23 mouse cellular contexts compared by ENCODE assay signal in genomic region chr4:86407200-86407527, GRCm38 (mm10).
DNase-seq lines count a peak whose midpoint lies in the region; ATAC-seq and TF ChIP-seq lines count a peak whose summit lies in the region.
"Had no signal": no experiment of that assay in that cellular context is flagged by ENCODE, and none has a peak within 500 bp of the region (broad histone marks: within the 10 kb centered on the region; RNA-seq: fewer than 3 reads in every experiment).

No protein-coding gene starts in this region.

- H3K4me3 ChIP-seq in kidney, embryonic 14.5 days (ENCODE audit: low read length) = no peak overlapping the region
- H3K4me3 ChIP-seq in kidney, adult 2 months (ENCODE audit: insufficient read depth, low read depth, low read length) = no peak overlapping the region
- no peak overlapping the region for H3K4me3 ChIP-seq in stomach, embryonic 15.5 days (replicated peaks)
- no peak overlapping the region for H3K4me3 ChIP-seq in stomach, postnatal 0 days (ENCODE audit: low read depth, low read length)
- H3K4me3 ChIP-seq in limb, embryonic 11.5 days (ENCODE audit: low read depth, low read length) = no peak overlapping the region
- no peak overlapping the region for H3K4me3 ChIP-seq in neural tube, embryonic 11.5 days (ENCODE audit: low read depth, low read length)
- H3K4me3 ChIP-seq: heart, embryonic 10.5 days; hindbrain, embryonic 13.5 days had no signal

- peaks cover 18% of the 10 kb centered on the region for H3K4me1 ChIP-seq in kidney, embryonic 14.5 days (ENCODE audit: control insufficient read depth, insufficient read depth, low read length)
- H3K4me1 ChIP-seq in kidney, adult 2 months (ENCODE audit: control insufficient read depth, insufficient read depth, low read length) = no peaks in the 10 kb centered on the region
- H3K4me1 ChIP-seq in stomach, embryonic 15.5 days = peaks cover 17% of the 10 kb centered on the region; the same call in 1 of the 2 replicates
- H3K4me1 ChIP-seq in stomach, postnatal 0 days (replicated peaks; ENCODE audit: control insufficient read depth, insufficient read depth) = no peaks in the 10 kb centered on the region
- peaks cover 15% of the 10 kb centered on the region for H3K4me1 ChIP-seq in limb, embryonic 11.5 days (ENCODE audit: control insufficient read depth, insufficient read depth, low read length)
- peaks cover 9% of the 10 kb centered on the region for H3K4me1 ChIP-seq in neural tube, embryonic 11.5 days (ENCODE audit: control insufficient read depth, insufficient read depth, low read length)

- ATAC-seq in kidney, embryonic 14.5 days (ENCODE audit: low FRiP score, low TSS enrichment) = peak; percentile 63
- ATAC-seq in stomach, embryonic 15.5 days (ENCODE audit: insufficient read depth, low FRiP score, low read depth) = no peak
- no peak for ATAC-seq in stomach, postnatal 0 days (ENCODE audit: low FRiP score, low TSS enrichment)
- ATAC-seq in limb, embryonic 11.5 days (ENCODE audit: insufficient number of reproducible peaks, low FRiP score, low TSS enrichment, low read depth) = peak; percentile 54; the same call in 1 of the 2 replicates
- no peak for ATAC-seq in neural tube, embryonic 11.5 days (ENCODE audit: insufficient read depth, low FRiP score, low TSS enrichment)
- ATAC-seq: activated CD4-positive, CD25-positive, alpha-beta regulatory T cell, adult 4 months; midbrain, embryonic 16.5 days had no signal

- H3K36me3 ChIP-seq in kidney, embryonic 14.5 days (ENCODE audit: control insufficient read depth, insufficient read depth, low read length) = no peaks in the 10 kb centered on the region
- H3K36me3 ChIP-seq in kidney, adult 2 months (ENCODE audit: control insufficient read depth, insufficient read depth, low read length) = no peaks in the 10 kb centered on the region
- no peaks in the 10 kb centered on the region for H3K36me3 ChIP-seq in stomach, embryonic 15.5 days
- no peaks in the 10 kb centered on the region for H3K36me3 ChIP-seq in stomach, postnatal 0 days (ENCODE audit: control insufficient read depth, insufficient read depth, low read length)
- no peaks in the 10 kb centered on the region for H3K36me3 ChIP-seq in limb, embryonic 11.5 days (ENCODE audit: control insufficient read depth, insufficient read depth, low read length)
- no peaks in the 10 kb centered on the region for H3K36me3 ChIP-seq in neural tube, embryonic 11.5 days (ENCODE audit: control insufficient read depth, insufficient read depth, low read length)
- H3K36me3 ChIP-seq: heart, embryonic 10.5 days; hindbrain, embryonic 13.5 days had no signal

- TF ChIP-seq POLR2A in kidney, adult 2 months (IDR thresholded peaks at IDR 0.05; ENCODE audit: low read depth, low read length) = no peak

- TF ChIP-seq EP300 in stomach, postnatal 0 days (optimal IDR thresholded peaks at IDR 0.05) = no peak

- peak overlapping the region; percentile 53; the same call in 1 of the 2 replicates for H3K27ac ChIP-seq in kidney, embryonic 14.5 days (ENCODE audit: low read depth, low read length)
- no peak overlapping the region for H3K27ac ChIP-seq in kidney, adult 2 months (ENCODE audit: insufficient read depth, low read depth, low read length)
- H3K27ac ChIP-seq in stomach, embryonic 15.5 days = 0 out of 2 replicates have a peak overlapping the region, but pooled peaks have one; percentile 21
- no peak overlapping the region for H3K27ac ChIP-seq in stomach, postnatal 0 days (replicated peaks)
- H3K27ac ChIP-seq in limb, embryonic 11.5 days (replicated peaks; ENCODE audit: low read depth, low read length) = no peak overlapping the region; the same call in 1 of the 2 replicates
- H3K27ac ChIP-seq in neural tube, embryonic 11.5 days (ENCODE audit: low read depth, low read length) = 0 out of 2 replicates have a peak overlapping the region, but pooled peaks have one; percentile 63
- H3K27ac ChIP-seq: heart, embryonic 10.5 days; hindbrain, embryonic 13.5 days; kidney, postnatal 0 days; liver, embryonic 14.5 days had no signal

- H3K9ac ChIP-seq in kidney, embryonic 14.5 days (ENCODE audit: low read depth, low read length) = no peak overlapping the region
- H3K9ac ChIP-seq in stomach, embryonic 15.5 days = no peak overlapping the region
- H3K9ac ChIP-seq in stomach, postnatal 0 days (ENCODE audit: low read length) = no peak overlapping the region
- no peak overlapping the region for H3K9ac ChIP-seq in limb, embryonic 11.5 days (ENCODE audit: low read length)
- H3K9ac ChIP-seq in neural tube, embryonic 11.5 days (ENCODE audit: low read length) = no peak overlapping the region
- H3K9ac ChIP-seq: hindbrain, embryonic 13.5 days; liver, embryonic 14.5 days had no signal

- DNase-seq in kidney, adult 2 months = no peak
- no peak for DNase-seq in stomach, postnatal 0 days (ENCODE audit: low spot score)
- no peak for DNase-seq in limb, embryonic 11.5 days (ENCODE audit: low spot score)
- no peak for DNase-seq in neural tube, embryonic 11.5 days (ENCODE audit: low spot score)
- DNase-seq in T-cell, adult 2 months (ENCODE audit: low spot score) = no peak
- no peak for DNase-seq in cerebellum, adult 18-20 months
- DNase-seq: adrenal gland, postnatal 10 days; cerebellum, adult 2 months; cerebellum, postnatal 25 days; heart, postnatal 36 days; left cerebral cortex, postnatal 4 days; lung, postnatal 4 days; right cerebral cortex, postnatal 14 days; spleen, adult 18-20 months; thymus, postnatal 25 days had no signal

- no peaks in the 10 kb centered on the region for H3K27me3 ChIP-seq in kidney, embryonic 14.5 days (ENCODE audit: control insufficient read depth, insufficient read depth, low read length)
- H3K27me3 ChIP-seq in kidney, adult 2 months (replicated peaks; ENCODE audit: control insufficient read depth, insufficient read depth, low read length) = no peaks in the 10 kb centered on the region
- no peaks in the 10 kb centered on the region for H3K27me3 ChIP-seq in stomach, embryonic 15.5 days (replicated peaks)
- H3K27me3 ChIP-seq in stomach, postnatal 0 days (ENCODE audit: control insufficient read depth, insufficient read depth, low read length) = no peaks in the 10 kb centered on the region
- H3K27me3 ChIP-seq in limb, embryonic 11.5 days (ENCODE audit: control insufficient read depth, insufficient read depth, low read length) = no peaks in the 10 kb centered on the region
- H3K27me3 ChIP-seq in neural tube, embryonic 11.5 days (ENCODE audit: control insufficient read depth, insufficient read depth, low read length) = no peaks in the 10 kb centered on the region
- H3K27me3 ChIP-seq: hindbrain, embryonic 13.5 days had no signal

- 38% methylated on average over 3 of the region's 3 CpGs for WGBS in kidney, embryonic 14.5 days
- WGBS in kidney, adult 2 months = 62% methylated on average over 3 of the region's 3 CpGs
- whole genome bisulfite sequencing in stomach, embryonic 15.5 days = 64% methylated on average over 3 of the region's 3 CpGs
- 70% methylated on average over 3 of the region's 3 CpGs for WGBS in stomach, postnatal 0 days
- WGBS in limb, embryonic 11.5 days = 51% methylated on average over 3 of the region's 3 CpGs
- WGBS in neural tube, embryonic 11.5 days = 64% methylated on average over 3 of the region's 3 CpGs

- no peak for TF ChIP-seq CTCF in kidney, adult 2 months (conservative IDR thresholded peaks at IDR 0.05; ENCODE audit: insufficient read depth, insufficient read length, low read depth, low read length)
- no peak for TF ChIP-seq CTCF in stomach, postnatal 0 days (IDR thresholded peaks at IDR 0.05; ENCODE audit: low read depth)

- H3K9me3 ChIP-seq in kidney, embryonic 14.5 days (ENCODE audit: control insufficient read depth, low read length) = no peaks in the 10 kb centered on the region
- H3K9me3 ChIP-seq in stomach, embryonic 15.5 days = no peaks in the 10 kb centered on the region
- no peaks in the 10 kb centered on the region for H3K9me3 ChIP-seq in stomach, postnatal 0 days (ENCODE audit: control insufficient read depth, low read length)
- no peaks in the 10 kb centered on the region for H3K9me3 ChIP-seq in limb, embryonic 11.5 days (ENCODE audit: control insufficient read depth, low read length)
- H3K9me3 ChIP-seq in neural tube, embryonic 11.5 days (ENCODE audit: control insufficient read depth, low read length) = no peaks in the 10 kb centered on the region
- H3K9me3 ChIP-seq: heart, embryonic 10.5 days; hindbrain, embryonic 13.5 days had no signal

- H3K4me2 ChIP-seq in kidney, embryonic 14.5 days (replicated peaks; ENCODE audit: low read depth, low read length) = no peak overlapping the region
- no peak overlapping the region for H3K4me2 ChIP-seq in stomach, embryonic 15.5 days
- H3K4me2 ChIP-seq in stomach, postnatal 0 days (replicated peaks; ENCODE audit: low read depth) = no peak overlapping the region
- H3K4me2 ChIP-seq in limb, embryonic 11.5 days (ENCODE audit: low read depth, severe bottlenecking) = no peak overlapping the region
- no peak overlapping the region for H3K4me2 ChIP-seq in neural tube, embryonic 11.5 days (ENCODE audit: low read depth)
- H3K4me2 ChIP-seq: hindbrain, embryonic 13.5 days had no signal

Comparison
In these comparisons a context has a peak if more than half of its experiments do, and no peak if none do; other contexts are left out.
1. H3K27ac ChIP-seq: peak in kidney, embryonic 14.5 days (single experiment), stomach, embryonic 15.5 days (single experiment) and neural tube, embryonic 11.5 days (single experiment); none in kidney, adult 2 months (single experiment), stomach, postnatal 0 days (single experiment) and limb, embryonic 11.5 days (single experiment).
2. ATAC-seq: peak in kidney, embryonic 14.5 days (single experiment) and limb, embryonic 11.5 days (single experiment); none in stomach, embryonic 15.5 days (single experiment), stomach, postnatal 0 days (single experiment) and neural tube, embryonic 11.5 days (single experiment).